16 mouse cellular contexts compared by ENCODE assay signal in genomic region chr4:8957023-8957343, GRCm38 (mm10).
A peak's percentile ranks its signal among the peaks of the same experiment; 100 is the strongest.
DNase-seq lines count a peak whose midpoint lies in the region; ATAC-seq lines count a peak whose summit lies in the region.
"Had no signal": no experiment of that assay in that cellular context is flagged by ENCODE, and none has a peak within 500 bp of the region (broad histone marks: within the 10 kb centered on the region; RNA-seq: fewer than 3 reads in every experiment).

No protein-coding gene starts in this region.

- no peaks in the 10 kb centered on the region for H3K27me3 ChIP-seq in hindbrain, embryonic 12.5 days
- H3K27me3 ChIP-seq in midbrain, embryonic 14.5 days (ENCODE audit: control insufficient read depth, insufficient read depth, low read length), result no peaks in the 10 kb centered on the region
- H3K27me3 ChIP-seq: CH12.LX had no signal

- peaks cover 38% of the 10 kb centered on the region for H3K4me1 ChIP-seq in hindbrain, embryonic 12.5 days
- peaks cover 43% of the 10 kb centered on the region for H3K4me1 ChIP-seq in midbrain, embryonic 14.5 days (ENCODE audit: control insufficient read depth, insufficient read depth, low read length)

- no peaks in the 10 kb centered on the region for H3K9me3 ChIP-seq in hindbrain, embryonic 12.5 days (replicated peaks)
- H3K9me3 ChIP-seq in midbrain, embryonic 14.5 days (ENCODE audit: control insufficient read depth, low read length), result no peaks in the 10 kb centered on the region
- H3K9me3 ChIP-seq: limb, embryonic 12.5 days had no signal

- H3K4me2 ChIP-seq in hindbrain, embryonic 12.5 days (replicated peaks), result no peak overlapping the region
- H3K4me2 ChIP-seq in midbrain, embryonic 14.5 days (ENCODE audit: low read length), result no peak overlapping the region

- H3K27ac ChIP-seq in hindbrain, embryonic 12.5 days, result peak overlapping the region; percentile 70
- H3K27ac ChIP-seq in midbrain, embryonic 14.5 days (replicated peaks; ENCODE audit: low read depth, low read length), result peak overlapping the region; percentile 68
- H3K27ac ChIP-seq: gastrocnemius, adult 2 months; heart, adult 2 months; liver, embryonic 14.5 days had no signal

- peak; percentile 31; the same call in 1 of the 2 replicates for ATAC-seq in hindbrain, embryonic 12.5 days (ENCODE audit: low FRiP score)
- ATAC-seq in midbrain, embryonic 14.5 days (ENCODE audit: low FRiP score, low TSS enrichment), result 0 out of 2 replicates have a peak, but pooled peaks have one; percentile 12

- no peak overlapping the region for H3K4me3 ChIP-seq in hindbrain, embryonic 12.5 days
- H3K4me3 ChIP-seq in midbrain, embryonic 14.5 days (replicated peaks; ENCODE audit: low read depth, low read length), result no peak overlapping the region
- H3K4me3 ChIP-seq: gastrocnemius, adult 2 months; heart, adult 2 months; limb, embryonic 12.5 days had no signal

- no peak overlapping the region for H3K9ac ChIP-seq in hindbrain, embryonic 12.5 days
- no peak overlapping the region for H3K9ac ChIP-seq in midbrain, embryonic 14.5 days (replicated peaks; ENCODE audit: low read length)
- H3K9ac ChIP-seq: limb, embryonic 12.5 days; liver, embryonic 14.5 days had no signal

- no peaks in the 10 kb centered on the region for H3K36me3 ChIP-seq in hindbrain, embryonic 12.5 days
- no peaks in the 10 kb centered on the region for H3K36me3 ChIP-seq in midbrain, embryonic 14.5 days (ENCODE audit: control insufficient read depth, insufficient read depth, low read length)
- H3K36me3 ChIP-seq: limb, embryonic 12.5 days had no signal

- DNase-seq in cerebellum, postnatal 14 days, result peak; percentile 47 to 51
- no peak for DNase-seq in cerebellum, postnatal 25 days
- DNase-seq in embryo, embryonic 10.5 days (ENCODE audit: low spot score), result peak; percentile 44
- peak; percentile 61 for DNase-seq in midbrain, embryonic 14.5 days
- DNase-seq in layer of hippocampus, postnatal 14 days (ENCODE audit: low spot score in 2 of 2), result no peak
- no peak for DNase-seq in frontal cortex, postnatal 36 days (ENCODE audit: low spot score in 2 of 2)
- no peak for DNase-seq in spleen, postnatal 4 days (ENCODE audit: low spot score in 2 of 2)
- DNase-seq: cerebellum, adult 11 months; gastrocnemius, adult 2 months; heart, adult 2 months; lung, postnatal 14 days; thymus, postnatal 4 days had no signal

- WGBS in hindbrain, embryonic 12.5 days, result 40% methylated on average over 5 of the region's 5 CpGs
- WGBS in midbrain, embryonic 14.5 days, result 33% methylated on average over 5 of the region's 5 CpGs

Comparison
In these comparisons a context has a peak if more than half of its experiments do, and no peak if none do; other contexts are left out.
1. DNase-seq: peak in cerebellum, postnatal 14 days (2 of 2), embryo, embryonic 10.5 days (single experiment) and midbrain, embryonic 14.5 days (single experiment); none in cerebellum, postnatal 25 days (0 of 2), layer of hippocampus, postnatal 14 days (0 of 2), frontal cortex, postnatal 36 days (0 of 2) and spleen, postnatal 4 days (0 of 2).